Mouse (Mus musculus) CH12.LX (cell line): Measurements from ENCODE around the gene Jak1.

Source experiments
- BHLHE40 ChIP-seq: IDR thresholded peaks from 2 replicates; pipeline ENCODE4 v1.6.1; 2011; ENCODE audit warnings: mild to moderate bottlenecking, low read depth, low read length, improper control_type of control experiment
- EP300 ChIP-seq: IDR thresholded peaks from 2 replicates; pipeline ENCODE4 v1.6.1; 2011; ENCODE audit warnings: low read length, improper control_type of control experiment
- ETS1 ChIP-seq: conservative IDR thresholded peaks from 2 replicates; pipeline ENCODE4 v1.6.1; 2012; ENCODE audit warnings: low read depth, mild to moderate bottlenecking, inconsistent platforms, low read length, improper control_type of control experiment, moderate library complexity
- KAT2A ChIP-seq: IDR thresholded peaks from 2 replicates; pipeline ENCODE4 v1.6.1; 2012; ENCODE audit warnings: low read length, improper control_type of control experiment, inconsistent platforms; ENCODE audit not compliant: insufficient replicate concordance
- MAX ChIP-seq: IDR thresholded peaks from 2 replicates; pipeline ENCODE4 v1.6.1; 2011; ENCODE audit warnings: low read length, improper control_type of control experiment
- POLR2A ChIP-seq: IDR thresholded peaks from 2 replicates; pipeline ENCODE4 v1.6.1; 2011; ENCODE audit warnings: low read depth, mild to moderate bottlenecking, improper control_type of control experiment, low read length
- USF2 ChIP-seq: conservative IDR thresholded peaks from 2 replicates; pipeline ENCODE4 v1.6.1; 2011; ENCODE audit warnings: low read depth, low read length, improper control_type of control experiment

- TF ChIP-seq BHLHE40 (no peak), MAX (no peak), POLR2A (no peak), EP300 (no peak), KAT2A (no peak), ETS1 (no peak), USF2 (no peak)
These were observed 34.5 kb downstream of the Jak1 start for GRCm38 (mm10) chr4:101230621-101231020.
